Mouse (Mus musculus): ENCODE data around the gene Creb3l4. TPM values are rescaled to one million over a fixed set of nuclear protein-coding genes. Genes with fewer than 3 reads are reported as not detected.
"Not testable (repeated sequence)": the region's sequence is repeated elsewhere in the genome, so short reads cannot be mapped to it uniquely, and the experiment has no call there.

Creb3l4 gene
- total RNA-seq, 2 experiments from 2014 or later = not detected

DNA sequence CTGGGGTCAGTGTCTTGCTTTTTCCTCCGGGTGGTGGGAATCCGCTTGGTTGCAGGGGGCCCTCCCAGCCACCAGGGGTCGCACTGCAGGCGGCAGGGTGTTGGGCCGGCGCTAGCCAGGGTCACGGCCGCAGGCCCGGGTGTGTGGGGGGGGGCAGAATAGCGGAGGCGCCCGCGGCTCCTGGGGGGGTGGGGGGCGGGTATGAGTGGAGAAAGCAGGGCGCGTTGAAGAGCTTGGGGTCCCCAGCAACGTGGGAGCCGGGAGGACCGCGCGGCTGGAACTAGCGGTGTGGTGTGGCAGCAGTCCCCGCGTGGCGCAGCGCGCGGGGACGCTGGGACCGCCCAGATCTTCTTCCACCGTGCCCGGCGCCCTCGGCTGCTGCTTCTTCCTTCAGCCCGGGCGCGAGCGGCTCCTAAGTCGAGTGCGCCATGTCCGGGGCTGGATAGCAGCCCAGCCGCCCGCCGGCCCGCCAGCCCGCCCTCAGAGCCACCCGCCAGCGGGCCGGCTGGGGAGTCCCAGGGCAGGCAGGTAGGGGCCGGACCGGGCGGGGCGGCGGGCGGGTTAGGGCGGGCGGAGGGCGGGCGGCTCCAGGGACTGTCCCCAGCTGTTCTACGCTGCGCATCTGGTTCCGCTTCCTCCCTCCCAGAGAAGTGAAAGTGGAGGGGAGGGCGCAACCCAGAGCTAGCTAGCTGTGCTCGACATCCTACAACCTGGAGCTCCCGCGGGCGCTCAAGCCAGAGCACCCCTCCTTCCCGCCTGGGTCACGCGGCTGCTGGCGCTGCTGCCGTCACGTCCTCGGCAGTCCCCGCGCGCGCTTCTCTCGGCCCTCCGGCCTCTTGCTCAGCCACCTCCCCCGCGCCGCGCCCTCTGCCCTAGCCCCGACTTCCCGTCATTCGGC, 22.0 kb upstream of the Creb3l4 start, which contains the start of gene Dennd4b:
TSS of gene Dennd4b (plus strand) at position 152 of the 898 bp plus-strand sequence.
- peak; percentile 92 for DNase-seq (ENCODE audit: low spot score in 2 of 2)

DNA sequence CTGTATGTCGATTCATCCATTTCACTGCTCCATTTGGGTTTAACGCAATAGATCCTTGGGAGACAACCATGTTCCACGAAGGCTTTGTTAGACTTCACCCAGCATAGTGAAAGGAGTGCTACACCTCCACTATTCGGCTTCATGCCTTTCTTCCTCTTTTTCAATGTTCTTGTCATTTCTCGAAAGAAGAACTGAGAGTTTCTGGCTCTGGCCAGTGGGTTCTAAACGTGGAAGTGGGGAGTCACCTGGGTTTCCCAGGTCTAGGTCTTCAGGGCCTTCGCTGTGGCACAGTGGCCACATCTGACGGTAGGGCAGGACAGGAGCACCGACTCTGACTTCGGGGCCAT, 21.3 kb upstream of the Creb3l4 start:
- no peak for DNase-seq (ENCODE audit: low spot score in 2 of 2)

DNA sequence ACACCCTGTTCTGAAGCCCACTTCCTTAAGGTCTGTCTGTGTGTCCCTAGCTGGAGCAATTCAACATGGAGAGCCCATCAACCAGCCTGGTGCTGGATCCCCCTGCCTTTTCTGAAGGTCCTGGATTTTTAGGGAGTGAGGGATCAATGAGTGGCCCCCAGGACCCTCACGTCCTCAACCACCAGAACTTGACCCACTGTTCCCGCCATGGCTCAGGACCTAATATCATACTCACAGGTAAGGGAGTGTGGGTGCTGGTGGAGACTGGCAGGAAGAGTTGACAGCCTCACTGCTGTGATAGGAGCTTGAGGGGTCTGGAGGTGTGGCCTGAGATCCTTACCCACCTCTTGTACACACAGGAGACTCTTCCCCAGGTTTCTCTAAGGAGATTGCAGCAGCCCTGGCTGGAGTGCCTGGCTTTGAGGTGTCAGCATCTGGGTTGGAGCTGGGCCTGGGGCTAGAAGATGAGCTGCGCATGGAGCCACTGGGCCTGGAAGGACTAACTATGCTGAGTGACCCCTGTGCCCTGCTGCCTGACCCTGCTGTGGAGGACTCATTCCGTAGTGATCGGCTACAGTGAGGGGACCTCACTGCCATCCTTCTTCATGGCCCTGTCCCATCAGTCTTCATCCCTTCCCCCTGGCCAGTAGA, 19.9 kb upstream of the Creb3l4 start:
- no peak for DNase-seq (ENCODE audit: low spot score in 2 of 2)

DNA sequence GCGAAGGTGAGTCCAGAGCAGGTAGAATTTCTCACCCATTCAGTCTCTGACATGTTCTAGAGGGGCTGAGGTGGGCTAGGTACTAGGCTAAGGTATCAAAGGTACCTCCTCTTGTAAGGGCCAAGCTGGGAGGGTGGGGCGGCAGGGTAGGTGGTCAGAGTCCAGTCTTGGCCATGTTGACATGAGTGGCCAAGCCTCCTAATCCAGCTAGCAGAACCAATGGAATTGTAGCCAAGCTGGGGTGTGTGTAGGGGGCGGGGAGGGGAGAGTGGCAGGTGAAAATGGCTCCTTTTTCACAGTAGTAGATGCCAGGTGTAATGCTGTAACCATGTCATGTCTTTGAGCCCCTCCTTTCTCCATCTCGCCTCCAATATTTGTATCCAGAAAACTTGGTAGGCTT, 15.2 kb upstream of the Creb3l4 start:
- DNase-seq (ENCODE audit: low spot score in 2 of 2) = no peak

DNA sequence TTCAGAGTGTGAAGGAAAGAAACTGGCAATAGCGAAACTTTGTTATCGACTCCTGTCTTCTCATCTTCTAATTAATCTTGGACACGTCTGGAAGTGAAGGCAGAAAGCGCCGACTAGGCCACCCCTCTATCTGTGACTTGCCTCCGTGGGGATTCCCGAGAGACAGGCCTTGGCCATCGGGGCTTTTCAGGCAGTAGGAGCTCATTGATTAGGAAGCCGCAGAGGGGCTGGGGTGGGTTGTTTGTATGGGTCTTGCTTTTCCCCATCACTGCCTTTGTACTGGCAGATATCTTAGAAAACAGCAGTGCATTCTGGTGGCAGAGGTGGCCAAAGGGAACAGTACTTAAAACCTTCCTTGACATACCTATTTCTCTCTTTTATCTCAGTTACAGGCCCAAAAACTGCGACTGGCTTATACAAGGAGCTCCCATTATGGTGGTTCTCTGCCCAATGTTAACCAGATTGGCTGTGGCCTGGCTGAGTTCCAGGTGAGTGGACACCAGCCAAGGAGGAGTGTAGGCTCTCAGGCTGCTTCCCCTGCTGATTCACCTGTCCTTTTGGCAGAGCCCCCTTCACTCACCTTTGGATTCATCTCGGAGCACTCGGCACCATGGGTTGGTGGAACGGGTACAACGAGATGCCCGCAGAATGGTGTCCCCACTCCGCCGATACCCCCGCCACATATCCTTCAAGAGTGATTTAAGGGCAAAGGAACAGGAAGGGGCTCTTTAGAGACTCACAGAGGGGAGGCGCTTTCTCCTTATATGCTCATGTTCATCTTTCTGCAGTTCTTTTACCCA, 13.6 kb upstream of the Creb3l4 start:
- no peak for DNase-seq (ENCODE audit: low spot score in 2 of 2)

DNA sequence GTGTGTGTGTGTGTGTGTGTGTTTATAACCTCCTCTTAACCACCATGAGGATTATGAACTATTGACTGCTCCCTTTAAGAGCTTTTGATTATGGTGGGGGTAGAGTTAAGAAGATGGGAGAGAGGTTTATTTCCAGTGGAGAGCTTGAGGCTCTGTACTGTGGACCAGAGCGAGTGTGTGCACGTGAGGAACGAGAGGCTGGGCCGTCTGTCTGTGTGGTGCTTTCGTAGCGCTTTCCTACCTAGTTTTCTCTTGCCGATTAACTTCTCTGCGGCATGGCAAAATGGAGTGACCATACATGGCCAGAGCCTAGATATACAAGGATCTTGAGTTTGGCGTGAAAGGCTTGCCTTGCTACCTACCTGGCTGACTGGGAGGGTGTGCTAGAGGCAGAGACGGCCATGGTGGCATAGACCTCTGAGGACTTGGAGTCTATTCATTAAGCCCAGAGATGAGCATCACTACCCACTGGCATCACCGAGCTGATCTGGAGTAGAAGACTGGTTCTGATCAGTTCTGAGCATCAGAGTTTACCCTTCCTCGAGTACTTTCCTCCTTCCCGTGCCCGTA, 12.6 kb upstream of the Creb3l4 start:
- DNase-seq (ENCODE audit: low spot score in 2 of 2) = no peak

DNA sequence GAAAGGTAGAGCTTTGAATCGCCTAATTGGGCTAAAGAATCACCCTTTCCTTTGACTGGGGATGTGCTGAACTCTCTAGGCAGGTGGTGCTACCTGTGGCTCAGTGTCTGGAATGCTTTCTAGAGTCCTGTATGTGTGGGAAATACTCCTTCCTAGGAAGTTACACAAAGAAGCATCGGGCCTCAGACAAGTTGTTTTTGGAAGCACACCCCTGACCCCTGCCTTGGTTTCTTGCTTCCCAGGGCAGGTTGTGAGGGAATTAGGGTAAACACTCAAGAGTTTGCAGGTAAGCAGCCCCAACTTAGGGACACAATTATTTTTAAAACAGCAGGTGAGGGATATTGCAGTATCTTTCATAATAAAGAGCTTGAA, 11.9 kb upstream of the Creb3l4 start:
- DNase-seq (ENCODE audit: low spot score in 2 of 2) = no peak

DNA sequence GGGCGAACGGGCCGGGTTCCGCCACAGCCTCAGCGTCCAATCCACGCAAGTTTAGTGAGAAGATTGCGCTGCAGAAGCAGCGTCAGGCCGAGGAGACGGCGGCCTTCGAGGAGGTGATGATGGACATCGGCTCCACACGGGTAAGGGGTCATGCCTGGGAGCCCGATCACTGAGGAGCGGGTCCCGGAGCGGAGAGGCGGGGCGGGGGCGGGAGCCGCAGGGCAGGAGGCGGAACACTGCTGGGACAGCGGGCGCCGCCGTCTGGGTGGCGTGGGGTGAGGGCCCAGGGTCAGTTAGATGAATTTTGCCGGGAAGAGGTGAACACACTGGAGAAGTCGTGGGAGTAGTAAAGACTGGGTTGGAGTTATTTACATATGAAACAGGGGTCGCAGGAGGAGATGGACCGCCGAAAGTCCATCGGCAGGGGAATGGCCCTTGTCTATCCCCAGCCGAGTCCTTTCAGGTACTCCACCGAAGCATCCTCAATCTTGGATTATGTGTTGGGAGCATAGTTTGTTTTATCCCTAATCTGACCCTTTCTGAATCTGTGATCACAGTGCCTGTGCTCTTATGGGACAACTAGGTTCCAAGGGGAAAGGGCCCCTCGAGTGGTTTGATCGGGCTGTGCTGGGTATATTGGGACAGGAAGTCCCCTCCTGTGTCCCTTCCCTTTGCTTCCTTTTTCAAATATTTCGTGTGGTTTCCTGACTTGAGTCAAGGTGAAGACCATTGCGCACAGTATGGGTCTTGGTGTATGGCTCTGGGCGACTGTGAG, 11.3 kb upstream of the Creb3l4 start:
- DNase-seq (ENCODE audit: low spot score in 2 of 2) = no peak

DNA sequence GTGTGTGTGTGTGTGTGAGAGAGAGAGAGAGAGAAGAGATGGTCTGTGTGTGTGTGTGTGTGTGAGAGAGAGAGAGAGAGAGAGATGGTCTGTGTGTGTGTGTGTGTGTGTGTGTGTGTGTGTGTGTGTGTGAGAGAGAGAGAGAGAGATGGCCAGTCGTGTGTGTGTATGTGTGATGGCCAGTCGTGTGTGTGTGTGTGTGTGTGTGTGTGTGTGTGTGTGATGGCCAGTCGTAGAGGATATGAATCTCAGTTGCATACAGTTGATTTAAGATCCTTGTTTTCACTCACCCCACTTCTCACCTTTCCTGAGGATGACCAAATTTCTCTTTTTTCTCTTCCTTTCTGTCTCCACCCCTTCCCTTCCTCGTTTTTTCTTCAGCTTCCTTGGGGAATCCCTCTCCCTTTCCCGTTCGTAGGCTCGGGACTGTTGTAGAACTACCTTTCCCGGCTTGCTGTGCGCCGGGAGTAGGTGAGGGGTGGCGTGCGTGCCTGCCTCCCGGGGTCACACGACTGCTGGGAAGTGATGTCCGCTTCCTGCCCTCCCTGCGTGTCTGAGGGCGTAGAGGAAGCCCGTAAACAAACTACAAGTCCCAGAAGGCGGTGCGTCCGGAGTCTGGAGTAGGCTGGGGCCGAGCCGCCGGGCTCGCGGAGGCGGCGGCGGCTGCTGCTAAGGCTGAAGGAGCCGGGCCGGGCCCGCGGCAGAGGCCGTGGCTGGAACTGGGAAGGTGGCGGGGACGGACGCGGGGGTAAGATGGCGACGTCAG, 10.5 kb upstream of the Creb3l4 start, which contains the start of gene Crtc2:
TSS of gene Crtc2 (plus strand) at position 511 of the 766 bp plus-strand sequence.
- peak; percentile 92 to 94 for DNase-seq (ENCODE audit: low spot score in 2 of 2)

DNA sequence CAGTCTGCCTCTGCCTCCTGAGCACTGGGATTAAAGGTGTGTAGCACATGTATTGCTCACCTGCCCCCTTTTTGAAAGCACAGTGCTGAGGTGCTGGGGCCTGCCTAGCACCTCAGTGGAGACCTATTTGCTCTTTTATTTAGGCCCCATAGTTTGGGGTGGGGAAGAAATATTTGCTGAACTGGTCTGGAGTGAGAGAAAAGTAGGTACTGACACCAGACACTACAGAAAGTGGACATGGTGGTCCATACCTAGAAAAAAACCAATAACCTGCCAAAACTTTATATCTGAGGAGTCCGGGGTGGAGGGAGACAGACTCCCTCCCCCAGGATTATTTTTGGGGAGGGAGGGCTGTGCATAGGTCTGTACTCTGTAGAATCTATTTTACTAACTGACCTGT, 9.9 kb upstream of the Creb3l4 start:
- not testable (repeated sequence) for DNase-seq (ENCODE audit: low spot score in 2 of 2)

DNA sequence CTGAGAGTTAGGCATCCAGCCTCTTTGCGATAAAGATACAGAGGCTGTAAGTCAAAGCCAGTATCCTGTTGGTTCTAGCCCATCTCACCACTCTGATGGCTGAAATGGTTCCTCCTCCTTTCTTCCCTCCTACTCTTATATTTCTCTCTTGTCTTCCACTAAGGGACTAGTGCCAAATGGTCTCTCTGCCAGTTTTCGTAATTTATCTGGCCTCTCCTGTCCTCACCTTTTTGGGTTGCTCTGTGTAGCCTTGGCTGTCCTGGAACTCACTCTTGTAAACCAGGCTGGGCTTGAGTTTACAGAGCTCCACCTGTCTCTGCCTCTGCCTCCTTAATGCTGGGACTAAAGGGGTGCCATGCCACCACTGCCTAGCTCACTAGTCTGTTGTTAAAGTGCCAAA, 9.3 kb upstream of the Creb3l4 start:
- not testable (repeated sequence) for DNase-seq (ENCODE audit: low spot score in 2 of 2)

DNA sequence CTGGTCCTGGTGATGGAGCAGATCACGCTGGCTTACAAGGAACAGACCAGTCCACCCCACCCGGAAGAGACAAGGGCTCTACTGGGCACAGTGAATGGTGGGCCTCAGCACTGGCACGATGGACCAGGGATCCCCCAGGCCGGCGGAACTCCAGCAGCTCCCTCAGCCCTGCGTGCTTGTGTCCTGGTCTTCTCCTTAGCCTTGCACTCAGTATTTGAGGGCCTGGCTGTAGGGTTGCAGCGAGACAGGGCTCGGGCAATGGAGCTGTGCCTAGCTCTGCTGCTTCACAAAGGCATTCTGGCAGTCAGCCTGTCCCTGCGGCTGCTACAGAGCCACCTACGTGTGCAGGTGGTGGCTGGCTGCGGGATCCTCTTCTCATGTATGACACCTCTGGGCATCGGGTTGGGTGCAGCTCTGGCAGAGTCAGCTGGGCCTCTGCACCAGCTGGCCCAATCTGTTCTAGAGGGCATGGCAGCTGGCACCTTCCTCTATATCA, 8.5 kb upstream of the Creb3l4 start:
- not testable (repeated sequence) for DNase-seq (ENCODE audit: low spot score in 2 of 2)

DNA sequence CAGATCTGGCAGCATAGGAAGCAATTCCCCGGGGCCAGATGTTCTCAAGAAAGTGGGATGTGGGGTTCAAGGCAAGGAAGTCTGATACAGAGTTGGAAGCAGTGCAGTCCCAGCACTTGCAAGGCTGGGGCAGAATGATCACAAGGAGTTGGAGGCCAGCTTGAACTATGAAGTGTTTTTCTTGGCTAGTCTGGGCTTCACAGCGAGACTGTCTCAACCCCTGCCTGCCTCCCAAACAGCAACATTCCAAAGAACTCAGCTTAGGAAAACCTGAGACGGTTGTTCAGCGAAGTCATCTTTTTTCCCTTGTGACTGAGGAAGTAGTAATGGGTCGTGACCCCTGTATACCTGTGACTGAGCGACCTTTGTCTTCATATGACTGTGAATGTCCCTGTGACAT, 7.5 kb upstream of the Creb3l4 start:
- DNase-seq (ENCODE audit: low spot score in 2 of 2) = no peak

DNA sequence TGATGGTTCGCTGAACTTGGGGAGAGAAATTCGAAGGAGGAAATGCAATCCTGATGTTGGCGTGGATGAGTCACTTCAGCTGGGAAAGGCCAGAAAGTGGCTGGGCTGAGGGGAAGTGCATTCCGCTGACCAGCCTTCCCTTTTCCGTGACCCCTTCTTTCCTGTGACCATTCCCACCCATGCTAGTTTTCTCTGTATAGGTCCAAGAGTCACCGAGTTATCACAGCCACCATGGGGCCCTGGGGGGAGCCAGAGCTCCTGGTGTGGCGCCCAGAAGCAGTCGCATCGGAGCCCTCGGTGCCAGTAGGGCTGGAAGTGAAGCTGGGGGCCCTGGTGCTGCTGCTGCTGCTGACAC, 5.4 kb upstream of the Creb3l4 start:
- DNase-seq (ENCODE audit: low spot score in 2 of 2) = peak in 1 of 2 experiments; percentile 37

DNA sequence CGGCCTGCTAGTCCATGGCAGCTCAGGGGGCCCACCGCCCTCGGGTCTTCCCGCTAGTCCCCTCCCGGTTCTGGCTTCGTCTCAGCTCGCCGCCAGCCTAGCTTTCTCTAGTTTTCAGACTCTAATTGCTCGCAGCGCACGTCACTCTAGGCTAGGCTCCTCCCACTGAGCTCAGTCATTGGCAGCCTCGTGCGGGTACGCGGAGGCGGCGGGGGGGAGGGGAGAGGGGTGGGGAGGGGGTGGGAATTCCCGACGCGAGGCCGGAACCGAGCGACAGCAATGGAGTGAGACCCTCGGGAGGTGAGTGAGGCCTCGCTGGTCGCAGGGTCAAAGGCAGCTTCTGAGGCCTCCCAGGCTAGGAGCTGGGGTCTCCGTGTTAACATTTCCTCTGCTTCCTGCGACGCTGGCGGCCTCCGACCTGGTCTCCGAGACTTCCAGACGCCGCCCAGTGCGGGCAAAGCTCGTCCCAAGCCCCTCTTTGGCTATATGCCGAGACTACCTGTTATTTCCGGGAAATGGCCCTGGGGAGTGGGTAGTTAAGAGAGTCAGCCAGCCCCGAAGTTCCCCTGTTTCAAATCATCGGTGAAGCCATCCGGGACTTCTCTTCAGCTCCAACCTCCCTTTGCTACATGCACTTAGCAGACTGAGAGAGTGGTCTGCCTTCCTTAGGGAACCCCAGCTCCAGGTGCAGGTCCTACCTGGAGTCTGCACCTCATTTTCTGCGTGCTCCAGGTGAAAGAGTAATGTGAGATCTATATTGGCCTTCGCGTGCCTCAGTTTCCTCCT, 4.8 kb upstream of the Creb3l4 start, which contains the start of gene Slc39a1:
TSS of gene Slc39a1 (plus strand) at position 213 of the 786 bp plus-strand sequence.
- peak; percentile 91 to 92 for DNase-seq (ENCODE audit: low spot score in 2 of 2)

DNA sequence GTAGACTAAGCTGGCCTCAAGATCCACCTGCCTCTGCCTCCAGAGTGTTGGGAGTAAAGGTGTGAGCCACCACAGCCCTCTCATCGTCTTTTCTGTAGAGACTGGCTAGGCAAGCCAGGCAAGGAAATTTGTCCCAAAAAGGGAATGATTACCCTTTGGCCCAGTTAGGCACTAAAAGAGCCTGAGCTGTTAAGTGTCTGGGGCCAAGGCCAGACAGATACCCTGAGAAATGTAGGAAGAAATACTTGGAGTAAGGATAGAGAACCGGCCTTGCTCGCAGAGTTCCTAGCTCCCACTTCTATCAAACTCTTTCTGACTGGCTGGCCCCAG, 4.3 kb upstream of the Creb3l4 start:
- DNase-seq (ENCODE audit: low spot score in 2 of 2) = no peak

DNA sequence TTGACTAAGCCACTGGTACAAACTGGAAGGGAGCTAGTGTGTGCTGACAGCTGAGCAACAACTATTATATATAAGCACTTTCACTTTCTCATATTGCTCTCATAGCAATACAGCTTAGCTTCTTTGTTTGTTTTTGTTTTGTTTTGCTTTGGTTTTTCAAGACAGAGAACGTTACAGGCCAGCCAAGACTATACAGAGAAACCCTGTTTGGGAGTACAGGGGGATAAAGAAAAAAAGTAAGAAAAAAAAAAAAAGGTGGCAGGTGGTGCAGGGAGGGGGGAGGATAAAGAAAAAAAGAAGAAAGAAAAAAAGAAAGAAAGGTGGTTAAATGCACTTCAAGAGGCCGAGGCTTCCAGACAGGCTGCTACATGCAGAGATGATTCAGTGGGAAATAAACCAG, 2.1 kb upstream of the Creb3l4 start:
- DNase-seq (ENCODE audit: low spot score in 2 of 2) = no peak

DNA sequence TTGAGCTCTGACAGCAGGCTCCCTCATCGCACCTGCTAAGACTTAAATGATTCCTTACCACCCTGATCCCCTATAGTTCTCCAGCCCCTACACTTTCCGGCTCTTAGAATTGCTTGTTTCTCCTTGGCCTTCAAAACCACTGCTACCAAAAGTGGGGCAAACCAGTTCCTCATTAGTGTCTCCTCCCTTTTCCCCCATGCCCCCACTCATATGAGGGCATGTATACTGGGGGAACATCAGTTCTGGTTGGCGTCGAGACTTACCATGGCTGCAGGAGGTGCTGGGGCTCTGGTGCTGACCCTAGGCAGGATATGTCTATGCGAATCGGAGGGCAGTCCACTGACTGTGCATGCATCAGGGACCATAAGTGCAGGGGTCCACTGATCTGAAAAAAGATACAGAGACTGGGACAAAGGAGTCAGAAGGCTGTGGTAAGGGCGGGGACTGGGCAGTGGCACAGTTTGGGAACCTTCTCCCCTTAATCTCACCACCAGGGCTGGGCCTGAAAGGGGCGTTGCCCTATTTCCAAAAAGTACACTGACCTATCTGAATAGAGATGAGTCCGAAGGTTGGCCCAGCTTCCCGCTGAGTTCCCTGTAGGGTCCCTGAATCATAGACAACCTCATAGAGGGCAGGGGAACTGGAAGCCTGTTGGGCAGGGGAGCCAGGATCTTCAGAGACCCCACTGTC, 1.5 kb downstream of the Creb3l4 start:
- no peak for DNase-seq (ENCODE audit: low spot score in 2 of 2)
